26 mouse cellular contexts compared by ENCODE assay signal in the genomic region with DNA sequence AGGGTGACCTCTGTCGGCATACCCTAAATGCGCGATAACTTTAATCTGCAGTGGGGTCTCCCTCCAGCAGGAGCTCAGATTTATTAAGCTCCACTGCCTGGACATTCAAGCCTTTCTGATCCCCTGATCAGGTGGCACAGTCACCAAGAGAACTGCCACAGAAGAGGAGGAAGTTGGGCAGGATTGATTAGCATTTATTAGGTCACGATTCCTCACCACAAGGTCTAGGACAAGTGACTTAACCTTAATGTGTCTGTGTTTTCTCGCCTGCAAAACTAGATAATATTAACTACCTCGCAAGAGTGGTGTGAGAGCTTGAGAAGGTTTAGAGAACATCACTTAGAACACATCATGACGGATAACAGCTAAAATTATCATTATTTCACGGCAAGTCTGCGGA. TPM values are rescaled to one million over a fixed set of nuclear protein-coding genes. Genes with fewer than 3 reads are reported as not detected.
DNase-seq lines count a peak whose midpoint lies in the region; ATAC-seq and TF ChIP-seq lines count a peak whose summit lies in the region.
"Had no signal": no experiment of that assay in that cellular context is flagged by ENCODE, and none has a peak within 500 bp of the region (broad histone marks: within the 10 kb centered on the region; RNA-seq: fewer than 3 reads in every experiment).

No protein-coding gene starts in this region.

- no peak overlapping the region for H3K4me2 ChIP-seq in heart, embryonic 11.5 days

- H3K9ac ChIP-seq in MEL (ENCODE audit: control insufficient read depth, low read depth, low read length, poor library complexity, severe bottlenecking): no peak overlapping the region
- H3K9ac ChIP-seq in heart, embryonic 11.5 days (ENCODE audit: low read depth, low read length): no peak overlapping the region

- H3K9me3 ChIP-seq in G1E (replicated peaks) (peaks cover 5% of the 10 kb centered on the region), MEL (replicated peaks; ENCODE audit: insufficient read depth, low read length) (no peaks in the 10 kb centered on the region)
- no peaks in the 10 kb centered on the region for H3K9me3 ChIP-seq in heart, embryonic 11.5 days (replicated peaks; ENCODE audit: control insufficient read depth, low read length)

- TF ChIP-seq EP300 in MEL (IDR thresholded peaks at IDR 0.05; ENCODE audit: low read depth in 1 of 2, low read length in 2 of 2): peak in 1 of 2 experiments; percentile 34; a peak in 1 of 4 replicates

- no peak overlapping the region for H3K4me3 ChIP-seq in G1E (ENCODE audit: low read depth, low read length)
- H3K4me3 ChIP-seq in MEL (ENCODE audit: control insufficient read depth in 1 of 2, insufficient read depth in 1 of 2, low read depth in 2 of 2, low read length in 2 of 2): no peak overlapping the region
- H3K4me3 ChIP-seq in heart, embryonic 11.5 days (ENCODE audit: low read depth, low read length): no peak overlapping the region

- TF ChIP-seq CTCF in G1E (IDR thresholded peaks at IDR 0.05; ENCODE audit: low read depth, low read length) (no peak), MEL (IDR thresholded peaks at IDR 0.05 in 2 of 3, conservative IDR thresholded peaks at IDR 0.05 in 1 of 3; ENCODE audit: control insufficient read depth in 1 of 3, insufficient read depth in 1 of 3, low read depth in 2 of 3, low read length in 3 of 3, poor library complexity in 1 of 3, severe bottlenecking in 1 of 3) (no peak)

- WGBS in heart, embryonic 11.5 days (ENCODE audit: insufficient replicate concordance): 65% methylated on average over 9 of the region's 9 CpGs

- peaks cover 74% of the 10 kb centered on the region for H3K4me1 ChIP-seq in G1E (ENCODE audit: insufficient read depth, low read depth, low read length)
- peaks cover 2 to 13% of the 10 kb centered on the region in 2 experiments; a peak in 3 of 4 replicates for H3K4me1 ChIP-seq in MEL (ENCODE audit: control insufficient read depth in 1 of 2, insufficient read depth in 2 of 2, low read length in 2 of 2)
- peaks cover 16% of the 10 kb centered on the region for H3K4me1 ChIP-seq in heart, embryonic 11.5 days (ENCODE audit: control insufficient read depth, insufficient read depth, low read length)

- DNase-seq in retina, postnatal 1 day: peak; percentile 19
- no peak for DNase-seq in retina, embryonic 14.5 days (ENCODE audit: low spot score)
- peak; percentile 66 for DNase-seq in G1E (ENCODE audit: low spot score)
- DNase-seq in MEL (ENCODE audit: low read depth, low spot score): peak; percentile 30
- DNase-seq in MEL-GATA-1-ER (ENCODE audit: extremely low read depth, low read depth): peak; percentile 7
- no peak for DNase-seq in layer of hippocampus, adult 8-10 months (ENCODE audit: low spot score in 2 of 2)
- no peak for DNase-seq in T-cell, adult 2 months (ENCODE audit: low spot score)
- DNase-seq: adrenal gland, adult 8-10 months; adrenal gland, postnatal 25 days; cerebellum, adult 11 months; cerebellum, adult 11-12 months; cerebellum, adult 8-10 months had no signal

- H3K27ac ChIP-seq in MEL (ENCODE audit: control insufficient read depth, low read depth, low read length): no peak overlapping the region
- no peak overlapping the region for H3K27ac ChIP-seq in heart, embryonic 11.5 days (ENCODE audit: low read depth, low read length)

- peak; percentile 82 for ATAC-seq in G1E (ENCODE audit: extremely low read depth, insufficient number of reproducible peaks, low FRiP score, poor library complexity, severe bottlenecking)
- ATAC-seq in heart, embryonic 11.5 days (replicated peaks; ENCODE audit: insufficient number of reproducible peaks, low FRiP score, low TSS enrichment): no peak
- ATAC-seq: activated CD4-positive, CD25-positive, alpha-beta regulatory T cell, adult 4 months; CD4-positive, CD25-positive, alpha-beta regulatory T cell, adult 4 months; Patski had no signal

- no peak for TF ChIP-seq RAD21 in MEL (IDR thresholded peaks at IDR 0.05; ENCODE audit: low read depth, low read length)

- H3K79me2 ChIP-seq in MEL (ENCODE audit: control insufficient read depth, insufficient read depth, low read length, poor library complexity): no peaks in the 10 kb centered on the region

- peaks cover 65% of the 10 kb centered on the region for H3K27me3 ChIP-seq in G1E (ENCODE audit: insufficient read depth, low read length)
- H3K27me3 ChIP-seq in MEL (ENCODE audit: control insufficient read depth in 1 of 2, insufficient read depth in 2 of 2, low read length in 2 of 2): no peaks in the 10 kb centered on the region
- H3K27me3 ChIP-seq in heart, embryonic 11.5 days (ENCODE audit: control insufficient read depth, insufficient read depth, low read length): peaks cover 41% of the 10 kb centered on the region

- H3K36me3 ChIP-seq in G1E (replicated peaks): no peaks in the 10 kb centered on the region
- peaks cover 0 to 12% of the 10 kb centered on the region in 2 experiments; a peak in 2 of 4 replicates for H3K36me3 ChIP-seq in MEL (ENCODE audit: control insufficient read depth in 1 of 2, insufficient read depth in 2 of 2, low read length in 2 of 2)
- no peaks in the 10 kb centered on the region for H3K36me3 ChIP-seq in heart, embryonic 11.5 days (ENCODE audit: control insufficient read depth, insufficient read depth, low read length)

- no peak for TF ChIP-seq POLR2A in MEL (IDR thresholded peaks at IDR 0.05; ENCODE audit: control insufficient read depth in 1 of 2, insufficient read depth in 1 of 2, low read depth in 1 of 2, low read length in 2 of 2, poor library complexity in 1 of 2)

TF ChIP-seq in MEL, 35 proteins besides CTCF, POLR2A, EP300 and RAD21:
- TF ChIP-seq BHLHE40 (IDR thresholded peaks at IDR 0.05; ENCODE audit: borderline replicate concordance, low read depth, low read length) (peak; percentile 43; the same call in 1 of the 2 replicates), E2F4 (IDR thresholded peaks at IDR 0.05; ENCODE audit: borderline replicate concordance, low read depth, low read length) (no peak)

RNA-seq across cellular contexts. Expression of a gene that starts 2.7 kb away (rescaled TPM):
- total RNA-seq in G1E (2014; fragmentation: Nextera tagmentation): not detected in 2 replicates
- total RNA-seq in G1E (2017): not detected in 2 replicates
- 0.25 TPM in 1 of 2 replicates, not detected in the other for polyA plus RNA-seq in G1E (2012)
- total RNA-seq in MEL (2012; rRNA removed): not detected in 2 replicates
- not detected for polyA plus RNA-seq in MEL (2012; ENCODE audit: insufficient read depth in 1 of 2, insufficient read length in 2 of 2, low read depth in 1 of 2, low replicate concordance in 2 of 2, missing spikeins in 1 of 2)
- total RNA-seq in layer of hippocampus, adult 8-10 months (2022): not detected
- 0.44 TPM in 1 of 2 replicates, not detected in the other for polyA plus RNA-seq in heart, embryonic 11.5 days (2014; fragmentation: Nextera tagmentation; extraction: Ambion mirVana)
- total RNA-seq: adrenal gland, adult 18-20 months; adrenal gland, adult 2 months; adrenal gland, adult 8-10 months; adrenal gland, postnatal 10 days; adrenal gland, postnatal 14 days; adrenal gland, postnatal 25 days; adrenal gland, postnatal 36 days; adrenal gland, postnatal 4 days; CH12.LX; ES-E14 had no signal
- polyA plus RNA-seq: activated CD4-positive, CD25-positive, alpha-beta regulatory T cell, adult 4 months; adrenal gland, adult 2 months; C2C12; CD4-positive, CD25-positive, alpha-beta regulatory T cell, adult 4 months; cerebellum, adult 2 months; Patski had no signal

RNA-seq across cellular contexts. Expression of a gene that starts 4.7 kb away (rescaled TPM):
- total RNA-seq in G1E (2014; fragmentation: Nextera tagmentation): not detected in 2 replicates
- total RNA-seq in G1E (2017): under 0.01 and 0.11 TPM in 2 replicates
- polyA plus RNA-seq in G1E (2012): not detected in 2 replicates
- not detected in 2 replicates for total RNA-seq in MEL (2012; rRNA removed)
- not detected for polyA plus RNA-seq in MEL (2012; ENCODE audit: insufficient read depth in 1 of 2, insufficient read length in 2 of 2, low read depth in 1 of 2, low replicate concordance in 2 of 2, missing spikeins in 1 of 2)
- 1 to 10 TPM in 2 of 4 experiments, under 1 TPM in 2; 0.37 to 1.9 (median 0.79) TPM for total RNA-seq in layer of hippocampus, adult 8-10 months (2022)
- 0.69 and 0.79 TPM in 2 replicates for polyA plus RNA-seq in heart, embryonic 11.5 days (2014; fragmentation: Nextera tagmentation; extraction: Ambion mirVana)
- polyA plus RNA-seq: Patski had no signal

RNA-seq across cellular contexts. Expression of a gene that starts 39.9 kb away (rescaled TPM):
- total RNA-seq in G1E (2014; fragmentation: Nextera tagmentation) (52.9 and 78.3 TPM in 2 replicates), G1E (2017) (63.5 and 71.3 TPM in 2 replicates), MEL (2012; rRNA removed) (35.4 and 52.2 TPM in 2 replicates)
- polyA plus RNA-seq in G1E (2012) (74.9 and 78.0 TPM in 2 replicates), MEL (2012; ENCODE audit: insufficient read depth in 1 of 2, insufficient read length in 2 of 2, low read depth in 1 of 2, low replicate concordance in 2 of 2, missing spikeins in 1 of 2) (10 to 100 TPM in 1 of 2 experiments, not detected in 1; 82.9 TPM)
- total RNA-seq in layer of hippocampus, adult 8-10 months (2022): 10 to 100 TPM; 71.4 to 79.2 (median 73.5) TPM
- polyA plus RNA-seq in heart, embryonic 11.5 days (2014; fragmentation: Nextera tagmentation; extraction: Ambion mirVana): 65.0 and 106 TPM in 2 replicates

RNA-seq across cellular contexts. Expression of a gene that starts 41.8 kb away (rescaled TPM):
- not detected in 2 replicates for total RNA-seq in G1E (2014; fragmentation: Nextera tagmentation)
- total RNA-seq in G1E (2017): 0.06 and 0.11 TPM in 2 replicates
- 0.02 TPM in 1 of 2 replicates, not detected in the other for polyA plus RNA-seq in G1E (2012)
- total RNA-seq in MEL (2012; rRNA removed): 0.15 TPM in 1 of 2 replicates, not detected in the other
- polyA plus RNA-seq in MEL (2012; ENCODE audit: insufficient read depth in 1 of 2, insufficient read length in 2 of 2, low read depth in 1 of 2, low replicate concordance in 2 of 2, missing spikeins in 1 of 2): under 1 TPM in 1 of 2 experiments, not detected in 1; 0.14 TPM
- under 1 TPM; 0.35 to 0.61 (median 0.38) TPM for total RNA-seq in layer of hippocampus, adult 8-10 months (2022)
- 0.04 TPM in 1 of 2 replicates, not detected in the other for polyA plus RNA-seq in heart, embryonic 11.5 days (2014; fragmentation: Nextera tagmentation; extraction: Ambion mirVana)
- total RNA-seq: adrenal gland, postnatal 14 days; CH12.LX had no signal
- polyA plus RNA-seq: activated CD4-positive, CD25-positive, alpha-beta regulatory T cell, adult 4 months; CD4-positive, CD25-positive, alpha-beta regulatory T cell, adult 4 months; Patski had no signal

Comparison
In these comparisons a context has a peak if more than half of its experiments do, and no peak if none do; other contexts are left out.
1. DNase-seq: peak in retina, postnatal 1 day (single experiment), G1E (single experiment), MEL (single experiment) and MEL-GATA-1-ER (single experiment); none in retina, embryonic 14.5 days (single experiment), layer of hippocampus, adult 8-10 months (0 of 2) and T-cell, adult 2 months (single experiment).